Mouse (Mus musculus) neural tube, embryonic 14.5 days (tissue): ENCODE measurements around the gene Ccdc42. TPM values are rescaled to one million over a fixed set of nuclear protein-coding genes. Genes with fewer than 3 reads are reported as not detected.
A peak's percentile ranks its signal among the peaks of the same experiment; 100 is the strongest.

ENCODE experiments used
- ATAC-seq: fragments of 200-750 bp; cut with Nextera tagmentation; 2 replicates; pipeline ENCODE4 v1.8.0; 2017; ENCODE audit warnings: low read depth, mild to moderate bottlenecking, moderate TSS enrichment, moderate library complexity
- H3K27ac ChIP-seq: fragments of 300-500 bp; sonication (generic); 2 replicates; pipeline ENCODE4 v1.5.1; 2014; ENCODE audit warnings: low read depth, mild to moderate bottlenecking, control low read depth, low read length, moderate library complexity, mixed read lengths
- H3K27me3 ChIP-seq: fragments of 300-500 bp; sonication (generic); 2 replicates; pipeline ENCODE4 v1.6.1; 2014; ENCODE audit warnings: low read length; ENCODE audit not compliant: control insufficient read depth, insufficient read depth
- H3K36me3 ChIP-seq: fragments of 300-500 bp; sonication (generic); 2 replicates; pipeline ENCODE4 v1.6.1; 2014; ENCODE audit warnings: low read length, mixed read lengths; ENCODE audit not compliant: control insufficient read depth, insufficient read depth
- H3K4me1 ChIP-seq: fragments of 300-500 bp; sonication (generic); 2 replicates; pipeline ENCODE4 v1.6.1; 2014; ENCODE audit warnings: low read length; ENCODE audit not compliant: control insufficient read depth, insufficient read depth
- H3K4me2 ChIP-seq: fragments of 300-500 bp; sonication (generic); 2 replicates; pipeline ENCODE4 v1.6.1; 2014; ENCODE audit warnings: mild to moderate bottlenecking, low read depth, low read length, control low read depth
- H3K4me3 ChIP-seq: fragments of 300-500 bp; sonication (generic); 2 replicates; pipeline ENCODE4 v1.5.1; 2014; ENCODE audit warnings: low read depth, low read length, control low read depth, mixed read lengths
- H3K9ac ChIP-seq: fragments of 300-500 bp; sonication (generic); replicated peaks from 2 replicates; pipeline ENCODE4 v1.6.1; 2014; ENCODE audit warnings: low read depth, mild to moderate bottlenecking, control low read depth, low read length, mixed read lengths
- H3K9me3 ChIP-seq: fragments of 300-500 bp; sonication (generic); 2 replicates; pipeline ENCODE4 v1.6.1; 2016; ENCODE audit warnings: low read length; ENCODE audit not compliant: control insufficient read depth
- WGBS: fragments of 180-500 bp; shearing (Covaris S2); extraction: QIAGEN DNeasy Blood & Tissue Kit; methylation state at CpG from one replicate; pipeline ENCODE4 v1.1.7; 2014; 5-methylcytosine and 5-hydroxymethylcytosine counted together
- polyA plus RNA-seq: library from polyadenylated mRNA; unstranded; fragments of >200 nt; fragmentation: Nextera tagmentation; extraction: Ambion mirVana; gene quantifications from 2 replicates; pipeline ENCODE4 v1.2.1, GENCODE M21; 2014

Gene Ccdc42
- polyA plus RNA-seq, 1 experiment from 2014 or later, result not detected

GRCm38 (mm10) chr11:68579462-68579881 lies 7.3 kb upstream of the Ccdc42 start:
- H3K9ac ChIP-seq, result no peak overlapping the region
- H3K4me1 ChIP-seq, result no peaks in the 10 kb centered on the region; the same call in 1 of the 2 replicates
- H3K27ac ChIP-seq, result peak overlapping the region; percentile 52
- H3K9me3 ChIP-seq, result no peaks in the 10 kb centered on the region
- no peaks in the 10 kb centered on the region for H3K27me3 ChIP-seq
- H3K36me3 ChIP-seq, result no peaks in the 10 kb centered on the region
- 25% methylated on average over 9 of the region's 9 CpGs for WGBS
- H3K4me3 ChIP-seq, result no peak overlapping the region
- ATAC-seq, result peak; percentile 56; the same call in 1 of the 2 replicates
- H3K4me2 ChIP-seq, result no peak overlapping the region

GRCm38 (mm10) chr11:68580566-68580965 lies 6.3 kb upstream of the Ccdc42 start:
- ATAC-seq, result no peak
- Histone ChIP-seq H3K27ac (no peak overlapping the region), H3K36me3 (no peaks in the 10 kb centered on the region), H3K4me3 (no peak overlapping the region), H3K9me3 (no peaks in the 10 kb centered on the region), H3K4me2 (no peak overlapping the region), H3K27me3 (no peaks in the 10 kb centered on the region), H3K9ac (no peak overlapping the region), H3K4me1 (no peaks in the 10 kb centered on the region; the same call in 1 of the 2 replicates)
- WGBS, result 48% methylated on average over 6 of the region's 6 CpGs

DNA sequence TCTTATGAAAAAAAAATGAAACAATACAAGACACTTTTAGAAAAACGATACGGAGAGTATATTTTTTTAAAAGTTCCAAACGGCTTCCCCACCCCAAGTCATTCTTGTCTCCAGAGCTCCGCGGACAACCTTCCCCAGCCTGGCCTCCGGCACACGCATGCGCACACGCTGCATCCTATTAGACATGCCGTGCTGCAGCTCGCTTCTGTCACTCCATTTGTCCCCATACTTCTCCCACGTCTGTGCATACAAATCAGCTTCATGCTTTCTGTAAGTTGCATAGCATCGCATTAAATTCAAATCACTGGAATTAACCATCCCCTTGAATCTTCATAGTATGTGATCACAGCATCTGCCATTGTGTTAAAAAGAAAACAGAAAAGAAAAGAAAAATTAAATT lies 3.6 kb upstream of the Ccdc42 start:
- Histone ChIP-seq H3K9ac (no peak overlapping the region), H3K36me3 (no peaks in the 10 kb centered on the region), H3K9me3 (no peaks in the 10 kb centered on the region), H3K4me2 (no peak overlapping the region), H3K4me3 (no peak overlapping the region), H3K4me1 (no peaks in the 10 kb centered on the region; the same call in 1 of the 2 replicates), H3K27me3 (no peaks in the 10 kb centered on the region), H3K27ac (no peak overlapping the region)
- 74% methylated on average over 13 of the region's 13 CpGs for WGBS
- ATAC-seq, result no peak

DNA sequence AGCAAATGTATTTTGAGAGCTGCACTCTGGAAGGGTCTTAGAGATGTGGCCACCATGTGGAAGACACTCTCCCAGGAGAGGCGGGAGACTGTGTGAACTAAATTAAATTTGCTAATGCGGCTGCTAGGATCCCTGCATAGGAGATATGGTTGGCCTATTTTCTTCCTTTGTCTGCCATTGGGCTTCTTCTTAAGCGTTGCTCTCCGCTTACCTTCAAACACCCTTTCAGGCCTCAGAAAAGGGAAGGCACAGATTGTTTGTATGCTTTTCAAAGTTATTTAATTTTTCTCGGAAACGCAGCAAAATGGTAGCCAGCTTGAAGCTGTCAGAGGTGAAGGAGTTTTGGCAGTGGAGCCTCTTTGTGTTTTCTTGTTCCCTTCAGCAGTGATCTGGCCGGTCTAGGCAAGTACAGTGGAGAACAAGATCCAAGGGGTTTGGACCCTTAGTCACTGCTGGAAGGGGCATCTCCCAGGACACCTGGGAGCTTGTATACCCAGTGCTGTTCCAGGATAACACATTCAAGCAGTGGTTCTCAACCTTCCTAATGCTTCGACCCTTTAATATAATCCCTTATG lies 2.8 kb upstream of the Ccdc42 start:
- H3K27ac ChIP-seq, result no peak overlapping the region

GRCm38 (mm10) chr11:68585890-68586289 lies 931 bp upstream of the Ccdc42 start:
- 16% methylated on average over 3 of the region's 3 CpGs for WGBS
- no peak overlapping the region for H3K4me3 ChIP-seq
- no peaks in the 10 kb centered on the region for H3K9me3 ChIP-seq
- H3K27me3 ChIP-seq, result no peaks in the 10 kb centered on the region
- no peak for ATAC-seq
- H3K4me1 ChIP-seq, result no peaks in the 10 kb centered on the region
- H3K9ac ChIP-seq, result no peak overlapping the region
- no peak overlapping the region for H3K27ac ChIP-seq
- no peaks in the 10 kb centered on the region for H3K36me3 ChIP-seq
- H3K4me2 ChIP-seq, result no peak overlapping the region

More for the DNA sequence above, 2.8 kb upstream of the Ccdc42 start:
- Histone ChIP-seq H3K27me3 (no peaks in the 10 kb centered on the region), H3K9me3 (no peaks in the 10 kb centered on the region), H3K4me2 (no peak overlapping the region), H3K36me3 (no peaks in the 10 kb centered on the region), H3K4me3 (no peak overlapping the region), H3K4me1 (no peaks in the 10 kb centered on the region; the same call in 1 of the 2 replicates), H3K9ac (no peak overlapping the region)
- 78% methylated on average over 8 of the region's 8 CpGs for WGBS
- ATAC-seq, result no peak

DNA sequence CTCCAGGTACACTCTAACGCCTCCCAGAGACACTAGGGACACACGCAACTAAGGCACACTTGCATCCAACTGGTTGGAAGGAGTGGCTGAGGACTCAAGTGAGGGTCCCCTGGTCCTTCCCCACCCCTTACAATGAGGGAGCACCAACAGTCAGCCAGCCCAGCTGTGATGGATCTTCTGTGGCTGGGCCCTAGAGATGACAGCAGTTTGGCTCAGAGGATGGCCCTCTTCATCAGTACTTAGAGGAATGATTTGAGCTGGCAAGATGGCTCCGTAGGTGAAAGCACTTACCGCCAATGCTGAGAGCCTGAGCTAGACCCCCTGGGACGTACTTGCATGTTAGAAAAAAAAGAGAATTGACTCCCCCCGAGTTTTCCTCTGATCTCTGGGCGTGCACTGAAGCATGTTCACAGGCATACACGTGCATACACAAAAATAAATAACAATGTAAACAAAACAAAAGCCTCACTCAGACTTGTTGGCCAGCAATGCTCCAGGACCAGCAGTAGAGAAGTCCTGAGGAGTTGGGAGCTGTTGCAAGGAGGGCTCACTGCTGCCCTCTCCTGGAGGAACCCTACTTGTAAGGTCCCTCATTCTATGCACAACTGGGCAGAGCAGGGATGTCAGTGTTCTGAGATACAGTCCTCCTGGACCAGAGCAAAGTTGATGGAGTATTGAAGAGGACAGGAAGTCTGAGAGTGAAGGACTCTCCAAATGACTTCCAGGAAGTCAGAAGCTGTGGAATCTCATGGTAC lies 2.4 kb downstream of the Ccdc42 start:
- no peaks in the 10 kb centered on the region for H3K36me3 ChIP-seq
- H3K9ac ChIP-seq, result no peak overlapping the region
- no peak for ATAC-seq
- H3K27ac ChIP-seq, result no peak overlapping the region
- H3K4me1 ChIP-seq, result no peaks in the 10 kb centered on the region
- WGBS, result 71% methylated on average over 8 of the region's 8 CpGs
- no peaks in the 10 kb centered on the region for H3K27me3 ChIP-seq
- H3K4me2 ChIP-seq, result no peak overlapping the region
- no peaks in the 10 kb centered on the region for H3K9me3 ChIP-seq
- no peak overlapping the region for H3K4me3 ChIP-seq

DNA sequence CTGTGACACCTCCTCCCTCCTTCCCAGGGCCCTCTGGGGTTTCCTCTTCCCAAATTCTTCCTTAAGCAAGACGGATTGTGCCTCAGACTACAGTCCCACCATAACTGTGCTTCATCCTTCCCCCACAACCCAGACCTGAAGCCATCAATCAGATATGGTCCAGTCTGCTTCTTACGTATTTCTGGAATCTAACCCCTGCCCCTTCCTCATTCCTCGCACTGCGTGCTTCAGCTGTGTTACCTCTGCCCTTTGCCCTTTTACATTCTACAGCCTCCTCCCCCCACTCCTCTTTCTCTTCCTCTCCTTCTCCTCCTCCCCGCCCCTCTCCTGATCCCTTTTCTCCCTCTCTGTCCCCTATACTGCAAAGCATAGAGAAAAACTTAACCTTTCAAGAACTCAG lies 4.9 kb downstream of the Ccdc42 start:
- Histone ChIP-seq H3K4me2 (no peak overlapping the region), H3K27me3 (no peaks in the 10 kb centered on the region), H3K9ac (no peak overlapping the region), H3K27ac (no peak overlapping the region), H3K9me3 (no peaks in the 10 kb centered on the region), H3K36me3 (no peaks in the 10 kb centered on the region), H3K4me1 (no peaks in the 10 kb centered on the region), H3K4me3 (no peak overlapping the region)
- WGBS, result 35% methylated on average over 5 of the region's 5 CpGs
- no peak for ATAC-seq

GRCm38 (mm10) chr11:68593247-68593646 lies 6.4 kb downstream of the Ccdc42 start:
- no peak for ATAC-seq
- no peaks in the 10 kb centered on the region for H3K4me1 ChIP-seq
- no peaks in the 10 kb centered on the region for H3K9me3 ChIP-seq
- H3K4me2 ChIP-seq, result no peak overlapping the region
- H3K36me3 ChIP-seq, result no peaks in the 10 kb centered on the region
- no peak overlapping the region for H3K4me3 ChIP-seq
- H3K9ac ChIP-seq, result no peak overlapping the region
- no peaks in the 10 kb centered on the region for H3K27me3 ChIP-seq
- WGBS, result 45% methylated on average over 3 of the region's 3 CpGs
- no peak overlapping the region for H3K27ac ChIP-seq

- no peaks in the 10 kb centered on the region for H3K4me1 ChIP-seq
- H3K9me3 ChIP-seq, result no peaks in the 10 kb centered on the region
- no peaks in the 10 kb centered on the region for H3K27me3 ChIP-seq
- H3K27ac ChIP-seq, result no peak overlapping the region
- H3K36me3 ChIP-seq, result no peaks in the 10 kb centered on the region
- no peak overlapping the region for H3K9ac ChIP-seq
- 95% methylated on average over 2 of the region's 2 CpGs for WGBS
- H3K4me3 ChIP-seq, result no peak overlapping the region
- no peak for ATAC-seq
- H3K4me2 ChIP-seq, result no peak overlapping the region
These were observed 11.1 kb downstream of the Ccdc42 start for GRCm38 (mm10) chr11:68597912-68598311.
